Mouse (Mus musculus): ENCODE data around the gene Nfkb1.

The Nfkb1 gene

DNA sequence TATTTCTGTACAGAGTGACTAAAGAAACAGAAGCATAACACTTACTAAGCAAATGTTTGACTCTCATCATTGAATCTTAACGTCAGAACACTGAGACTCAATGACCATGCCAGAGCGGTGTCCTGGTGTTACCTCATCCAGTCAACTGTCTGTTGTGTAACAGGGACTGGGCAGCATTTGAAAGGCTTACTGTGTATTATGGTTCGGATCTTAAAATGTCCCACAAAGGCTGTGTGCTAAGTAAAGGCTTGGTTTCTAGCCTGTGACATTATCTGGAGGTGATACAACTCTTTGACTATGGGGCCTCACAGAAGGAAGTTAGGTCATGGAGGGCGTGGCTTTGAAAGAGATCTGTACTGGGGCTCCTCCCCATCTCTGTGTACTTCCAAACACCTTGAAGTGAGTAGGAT, 104.9 kb downstream of the Nfkb1 start:
- DNase-seq (ENCODE audit: low spot score in 2 of 2) = no peak

DNA sequence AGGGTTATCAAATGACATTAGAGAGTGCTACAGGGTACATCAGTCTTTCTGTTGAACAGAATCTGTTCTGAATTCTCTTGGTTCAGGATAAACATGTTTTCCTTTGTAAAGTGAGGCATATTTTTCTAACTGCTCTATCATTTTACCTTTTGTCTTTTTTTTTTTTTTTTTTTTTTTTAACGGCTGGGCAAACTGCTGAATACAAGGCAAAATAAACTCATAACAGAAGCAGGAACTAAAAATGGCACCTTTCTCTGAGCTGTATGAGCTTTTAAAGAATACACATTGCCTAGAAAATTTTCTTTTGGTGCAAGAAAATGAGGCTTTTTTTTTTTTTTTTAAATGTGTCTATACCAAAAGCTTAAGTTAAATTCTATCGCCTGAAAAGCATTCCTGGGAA, 105.3 kb downstream of the Nfkb1 start:
- no peak for DNase-seq (ENCODE audit: low spot score in 2 of 2)

DNA sequence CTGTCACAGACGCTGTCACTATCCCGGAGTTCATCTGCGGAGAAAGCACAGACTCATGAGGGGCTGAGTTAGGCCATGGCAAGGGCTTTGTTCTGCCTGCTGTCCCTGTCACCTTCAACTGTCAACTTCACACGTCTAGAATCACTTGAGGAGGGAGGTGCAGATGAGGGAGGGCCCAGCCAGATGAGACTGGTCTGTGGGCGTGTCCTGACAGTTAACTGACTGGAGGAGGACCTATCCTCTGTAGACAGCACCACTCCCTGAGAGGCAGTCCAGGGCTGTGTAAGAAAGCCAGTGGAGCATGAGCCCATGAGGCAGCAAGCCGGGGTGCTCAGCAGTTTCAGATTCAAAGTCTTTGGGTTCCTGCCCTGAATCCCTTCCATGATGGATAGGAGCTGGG, 105.9 kb downstream of the Nfkb1 start:
- DNase-seq (ENCODE audit: low spot score in 2 of 2) = no peak

DNA sequence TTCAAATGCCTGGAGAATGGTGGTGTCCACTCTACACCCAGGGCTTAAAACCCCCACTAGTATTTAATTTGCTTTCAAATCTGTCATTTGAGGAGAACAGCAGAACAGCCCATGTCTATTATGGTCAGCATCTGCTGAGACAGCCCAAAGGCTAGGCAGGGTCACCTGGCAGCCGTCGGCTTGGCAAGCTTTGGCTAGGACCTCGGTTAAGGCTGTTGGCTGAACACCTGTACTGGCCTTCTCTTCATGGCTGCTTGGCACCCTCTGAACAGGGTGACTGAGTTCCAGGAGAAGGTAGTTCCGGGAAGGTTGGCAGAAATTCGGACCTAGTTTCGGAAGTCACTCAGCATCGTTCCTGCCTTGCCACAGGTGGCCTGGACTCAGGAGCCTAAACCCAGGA, 109.1 kb downstream of the Nfkb1 start:
- no peak for DNase-seq (ENCODE audit: low spot score in 2 of 2)

DNA sequence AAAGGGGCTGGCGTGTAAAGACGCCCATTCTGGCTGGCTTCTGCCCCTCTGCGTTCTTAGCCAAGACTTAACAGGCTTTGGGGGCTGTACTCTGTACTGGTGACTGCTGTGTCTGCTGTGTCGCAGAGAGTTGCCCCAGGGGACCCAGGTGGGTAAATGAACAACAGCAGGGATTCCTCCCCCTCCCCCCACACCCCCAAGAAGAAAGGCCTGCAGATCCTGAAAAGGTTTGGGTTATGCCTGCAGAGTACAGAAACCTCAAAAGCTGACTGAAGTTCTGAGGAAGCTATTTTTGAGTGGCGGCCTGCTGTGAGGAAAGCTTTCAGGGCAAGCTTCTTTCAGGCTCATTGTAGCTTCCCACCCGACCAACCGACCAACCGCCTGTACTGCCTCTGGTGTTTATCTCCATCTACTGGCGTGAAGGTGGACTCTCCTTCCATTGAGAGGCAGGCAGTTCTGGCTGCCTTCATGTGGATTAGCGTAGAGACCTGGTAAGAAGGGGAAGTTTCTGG, 109.7 kb downstream of the Nfkb1 start:
- no peak for DNase-seq (ENCODE audit: low spot score in 2 of 2)

DNA sequence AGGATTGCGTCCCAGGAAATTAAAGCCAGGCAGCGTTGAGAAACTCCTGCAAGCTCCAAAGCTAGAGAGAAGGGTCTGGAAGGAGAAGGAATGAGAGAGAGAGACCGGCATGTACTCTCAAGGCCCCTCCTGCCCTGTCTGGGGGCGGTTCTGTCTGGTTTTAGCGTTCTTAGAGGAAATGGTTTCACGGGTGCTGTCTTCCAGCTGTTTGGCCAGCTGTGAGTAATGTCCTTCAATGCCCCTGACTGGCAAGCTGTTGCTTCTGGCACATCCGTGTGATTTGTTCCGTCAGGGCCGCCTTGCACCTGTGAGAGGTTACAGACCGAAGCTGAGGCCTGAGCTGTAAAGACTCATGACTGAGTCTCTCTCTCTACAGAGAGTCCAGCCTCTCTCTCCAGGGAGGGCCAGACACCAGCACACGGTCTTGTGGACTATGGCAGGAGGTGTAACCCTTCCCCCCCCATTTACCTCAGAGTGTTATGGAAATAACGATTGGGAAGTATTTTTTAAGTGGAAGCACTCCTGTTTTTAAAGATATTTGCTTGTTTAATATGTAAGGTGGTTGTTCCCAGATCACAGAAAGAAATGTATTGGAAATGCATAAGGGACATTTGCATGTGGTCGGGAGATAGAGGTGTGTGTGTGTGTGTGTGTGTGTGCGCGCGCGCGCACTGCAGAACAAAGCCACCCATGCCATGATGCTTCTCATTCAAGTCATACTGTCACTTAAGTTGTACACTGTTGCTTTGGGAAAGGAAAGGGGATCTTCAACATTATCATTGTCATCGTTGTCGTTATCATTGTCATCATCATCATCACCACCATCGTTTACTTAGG, 110.7 kb downstream of the Nfkb1 start:
- DNase-seq (ENCODE audit: low spot score in 2 of 2) = no peak

DNA sequence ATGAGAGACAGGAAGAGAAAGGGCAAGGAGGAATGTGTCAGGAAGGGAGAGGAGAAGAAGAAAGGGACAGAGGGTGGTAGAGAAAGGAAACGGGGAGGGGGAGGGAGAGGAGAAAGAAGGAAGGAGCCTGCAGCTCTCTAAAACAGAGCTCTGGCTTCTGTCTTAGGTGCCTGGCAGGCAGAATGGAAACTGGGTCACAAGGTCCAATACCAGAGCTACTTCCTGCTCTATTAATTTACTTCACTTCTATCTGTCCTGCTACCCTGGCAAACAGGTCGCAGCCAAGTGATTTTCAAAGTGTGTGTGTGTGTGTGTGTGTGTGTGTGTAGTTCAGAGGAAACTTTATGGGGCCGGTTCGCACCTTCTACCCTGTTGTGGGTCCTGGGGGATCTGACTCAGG, 112.2 kb downstream of the Nfkb1 start:
- no peak for DNase-seq (ENCODE audit: low spot score in 2 of 2)

DNA sequence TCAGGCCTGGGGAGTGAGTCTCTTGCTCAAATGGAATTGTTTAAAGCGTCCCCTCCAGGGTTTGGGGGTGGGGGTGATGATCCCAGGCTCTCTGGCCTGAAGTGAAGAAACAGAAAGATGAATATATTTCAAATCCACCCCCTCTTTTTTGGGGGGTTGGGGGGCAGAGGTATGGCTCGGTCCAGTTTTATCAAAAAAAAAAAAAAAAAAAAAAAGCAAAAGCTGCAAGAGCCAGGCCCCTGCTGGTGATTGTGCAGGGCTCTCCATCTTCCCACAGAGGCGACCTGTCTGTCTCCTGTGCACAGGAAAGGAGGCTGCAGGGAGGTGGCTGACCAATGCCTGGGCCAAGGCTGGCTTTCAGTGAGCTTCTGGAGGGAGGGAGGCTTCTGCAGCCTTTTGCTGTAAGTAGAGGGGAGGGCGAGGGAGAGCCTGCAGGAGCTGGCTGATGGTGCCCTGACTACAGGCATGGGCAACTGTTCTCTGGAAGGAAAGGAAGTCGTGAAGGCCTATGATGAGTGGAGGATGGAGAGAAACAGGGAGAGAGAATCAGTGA, 112.7 kb downstream of the Nfkb1 start:
- DNase-seq (ENCODE audit: low spot score in 2 of 2) = no peak

- no peak for DNase-seq (ENCODE audit: low spot score in 2 of 2)
These were observed 116.2 kb downstream of the Nfkb1 start for GRCm38 (mm10) chr3:135575126-135575525.

DNA sequence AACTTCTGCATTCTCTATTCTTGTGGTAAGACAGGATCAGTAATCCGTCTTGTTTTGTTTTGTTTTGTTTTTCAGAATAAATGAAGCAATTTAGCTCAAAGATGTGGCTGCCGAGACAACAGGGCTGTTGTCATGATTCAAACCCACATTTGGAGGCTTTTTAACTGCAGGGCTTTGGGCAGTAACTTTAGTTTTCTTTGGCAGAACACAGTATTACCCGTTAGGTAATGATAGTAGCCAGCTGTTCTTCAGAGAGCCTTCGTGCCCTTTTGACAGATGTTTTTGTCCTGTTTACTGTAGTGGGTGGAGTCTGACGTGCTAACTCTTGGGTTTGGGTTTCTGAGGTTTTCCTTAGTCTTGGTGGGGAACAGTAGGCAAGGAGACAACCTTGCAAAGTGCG, 118.3 kb downstream of the Nfkb1 start:
- no peak for DNase-seq (ENCODE audit: low spot score in 2 of 2)

GRCm38 (mm10) chr3:135571540-135571939, 119.8 kb downstream of the Nfkb1 start:
- no peak for DNase-seq (ENCODE audit: low spot score in 2 of 2)

DNA sequence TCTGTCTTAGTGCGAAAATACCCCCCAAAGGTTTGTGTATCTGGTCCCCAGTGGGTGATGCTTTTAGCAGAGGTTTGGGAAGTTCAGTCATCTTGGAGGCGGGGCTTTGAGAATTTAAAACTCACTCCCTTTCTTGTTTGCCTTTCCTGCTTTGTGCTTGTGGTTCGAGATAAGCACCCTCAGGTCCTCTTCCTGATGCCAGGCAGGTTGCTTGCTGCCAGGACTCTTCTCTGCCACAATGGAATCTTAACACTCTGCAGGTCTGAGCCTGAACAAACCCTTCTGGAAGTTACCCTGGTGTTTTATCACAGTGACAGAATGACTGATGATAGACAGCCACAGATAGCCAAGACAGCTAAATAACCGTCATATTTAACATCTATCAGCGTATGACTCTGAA, 122.7 kb downstream of the Nfkb1 start:
- no peak for DNase-seq (ENCODE audit: low spot score in 2 of 2)

DNA sequence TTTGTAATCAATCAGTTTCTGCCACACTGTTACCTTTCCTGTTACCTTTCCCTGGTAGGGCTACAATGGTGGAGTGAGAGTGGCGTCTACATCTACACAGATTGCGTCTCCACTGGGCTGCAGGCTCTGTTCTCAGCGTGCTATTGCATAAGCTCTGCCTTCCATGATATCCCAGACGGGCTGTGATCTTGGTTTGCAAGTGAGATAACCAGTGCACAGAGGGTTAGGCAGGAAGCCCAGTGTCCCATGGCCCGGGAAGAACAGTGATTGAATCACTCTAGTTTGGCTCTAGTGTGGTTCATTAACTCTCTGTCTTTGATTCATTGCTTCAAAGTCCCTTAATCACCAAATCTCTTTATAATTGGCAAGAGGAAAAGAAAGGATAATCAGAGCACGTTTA, 123.5 kb downstream of the Nfkb1 start:
- no peak for DNase-seq (ENCODE audit: low spot score in 2 of 2)

DNA sequence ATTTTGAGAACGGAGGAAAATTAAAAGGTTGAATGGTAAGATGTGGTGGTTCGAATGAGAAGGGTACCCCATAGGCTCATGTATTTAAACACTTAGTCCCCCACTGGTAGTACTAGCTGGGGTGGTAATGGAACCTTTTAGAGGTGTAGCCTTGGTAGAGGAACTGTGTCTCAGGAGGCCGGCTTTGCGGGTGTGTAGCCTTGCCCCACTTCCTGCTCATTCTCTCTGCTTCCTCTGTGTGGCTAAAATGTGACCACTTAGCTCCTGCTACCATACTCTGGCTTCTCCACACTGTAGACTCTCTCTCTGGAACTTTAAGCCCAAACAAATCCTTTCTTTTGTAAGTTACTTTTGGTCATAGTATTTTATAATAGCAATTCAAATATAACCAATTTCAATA, 126.0 kb downstream of the Nfkb1 start:
- no peak for DNase-seq (ENCODE audit: low spot score in 2 of 2)

DNA sequence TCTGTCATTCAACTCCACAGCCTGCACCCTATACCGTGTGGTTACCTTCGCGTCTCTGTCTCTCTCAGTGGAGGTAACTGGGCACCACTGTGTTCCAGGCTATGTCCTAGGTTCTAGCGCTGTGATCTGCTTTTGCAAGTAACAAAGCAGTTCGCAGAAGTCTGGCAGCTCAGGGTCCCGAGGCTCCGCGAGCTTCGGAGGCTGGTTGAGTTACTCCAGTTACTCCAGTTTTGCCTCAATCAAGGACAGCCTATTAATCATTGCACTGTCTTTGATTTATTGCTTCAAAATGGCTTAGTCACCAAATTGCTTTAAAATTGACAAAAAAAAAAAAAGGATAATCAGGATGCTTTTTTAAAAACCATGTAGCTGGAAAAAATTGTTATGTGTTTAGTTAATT, 126.6 kb downstream of the Nfkb1 start:
- no peak for DNase-seq (ENCODE audit: low spot score in 2 of 2)

DNA sequence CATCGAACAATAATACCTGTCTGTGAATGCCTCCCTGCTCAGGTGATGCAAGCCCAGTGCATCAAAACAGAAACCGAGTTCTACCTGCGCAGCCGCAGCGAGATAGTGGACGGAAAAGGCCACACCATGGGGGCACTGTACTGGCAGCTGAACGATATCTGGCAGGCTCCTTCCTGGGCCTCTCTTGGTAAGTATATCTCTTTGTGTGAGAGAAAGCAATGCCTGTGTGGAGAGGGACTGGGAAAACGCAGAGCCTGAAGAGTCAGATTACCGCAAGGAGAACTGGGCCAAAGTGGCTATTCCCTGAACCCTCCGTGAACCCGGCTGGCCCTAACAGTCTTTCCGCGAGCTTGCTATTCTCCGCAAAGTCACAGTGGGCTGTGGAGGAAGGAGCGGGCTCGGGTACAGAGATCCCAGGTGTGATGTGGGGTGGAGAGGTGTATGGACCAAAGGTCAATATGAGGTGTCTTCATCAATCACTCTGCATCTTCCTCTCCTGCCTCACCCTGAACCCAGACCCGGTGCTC, 128.1 kb downstream of the Nfkb1 start:
- DNase-seq (ENCODE audit: low spot score in 2 of 2) = no peak

GRCm38 (mm10) chr3:135562036-135562435, 129.3 kb downstream of the Nfkb1 start:
- DNase-seq (ENCODE audit: low spot score in 2 of 2) = no peak

DNA sequence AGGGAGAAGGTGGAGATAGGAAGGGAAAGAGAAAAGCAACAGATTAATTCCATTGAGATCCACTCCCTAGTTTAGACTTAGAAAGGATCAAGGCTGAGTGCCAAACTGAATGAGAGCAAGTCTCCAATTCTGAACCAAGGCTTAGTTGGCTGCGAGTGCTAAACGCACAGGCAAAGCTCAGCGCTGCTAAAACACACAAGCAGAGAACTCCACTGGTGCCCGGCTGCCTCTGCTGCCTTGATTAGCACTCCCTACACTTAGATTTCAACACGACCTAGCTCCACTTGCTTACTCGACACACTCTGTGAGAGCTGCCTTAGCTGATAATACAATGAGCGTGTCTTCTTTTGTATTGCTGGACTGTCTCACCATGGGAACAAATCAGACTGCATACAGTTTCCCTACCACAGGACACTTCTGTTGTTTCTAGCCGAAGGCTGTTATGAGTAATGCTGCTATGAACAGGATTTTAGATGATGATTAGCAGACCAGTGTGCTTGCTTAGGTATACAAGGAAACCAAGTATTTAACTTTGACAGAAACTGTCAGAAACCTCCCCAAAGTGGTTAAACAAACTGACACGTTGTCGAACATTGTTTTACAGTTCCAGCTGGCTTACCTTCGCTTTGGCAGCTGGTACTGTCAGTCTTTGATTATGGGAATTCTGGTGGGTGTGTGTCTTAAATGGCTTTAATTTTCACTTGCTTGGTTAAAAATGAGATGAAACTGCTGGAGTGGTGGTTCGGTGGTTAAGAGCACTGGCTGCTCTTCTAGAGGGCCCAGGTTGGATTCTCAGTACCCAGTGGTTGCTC, 134.3 kb downstream of the Nfkb1 start:
- DNase-seq (ENCODE audit: low spot score in 2 of 2) = peak in 1 of 2 experiments; percentile 8

- peak; percentile 8 to 11 for DNase-seq (ENCODE audit: low spot score in 2 of 2)
These were observed 135.2 kb downstream of the Nfkb1 start for GRCm38 (mm10) chr3:135556052-135556587.

DNA sequence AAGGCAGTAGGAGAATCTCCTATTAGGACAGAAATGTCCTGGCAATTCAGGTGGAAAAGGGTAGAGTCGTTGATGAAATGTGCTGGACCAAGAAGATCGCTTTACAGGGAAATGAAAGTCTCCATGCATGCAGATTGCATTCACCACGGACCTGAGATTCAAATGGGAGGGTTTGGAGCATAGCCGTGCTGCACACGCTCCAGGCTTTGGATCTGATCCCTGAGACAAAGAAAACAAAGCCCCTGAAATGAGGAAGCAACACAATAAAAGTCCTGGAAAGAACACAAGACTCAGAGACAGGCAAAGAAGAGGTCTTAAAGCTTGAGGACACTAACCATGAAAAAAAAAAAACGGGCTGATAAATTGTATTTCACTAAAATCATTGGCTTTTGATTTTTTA, 136.2 kb downstream of the Nfkb1 start:
- DNase-seq (ENCODE audit: low spot score in 2 of 2) = no peak

GRCm38 (mm10) chr3:135552874-135553273, 138.5 kb downstream of the Nfkb1 start:
- DNase-seq (ENCODE audit: low spot score in 2 of 2) = no peak

DNA sequence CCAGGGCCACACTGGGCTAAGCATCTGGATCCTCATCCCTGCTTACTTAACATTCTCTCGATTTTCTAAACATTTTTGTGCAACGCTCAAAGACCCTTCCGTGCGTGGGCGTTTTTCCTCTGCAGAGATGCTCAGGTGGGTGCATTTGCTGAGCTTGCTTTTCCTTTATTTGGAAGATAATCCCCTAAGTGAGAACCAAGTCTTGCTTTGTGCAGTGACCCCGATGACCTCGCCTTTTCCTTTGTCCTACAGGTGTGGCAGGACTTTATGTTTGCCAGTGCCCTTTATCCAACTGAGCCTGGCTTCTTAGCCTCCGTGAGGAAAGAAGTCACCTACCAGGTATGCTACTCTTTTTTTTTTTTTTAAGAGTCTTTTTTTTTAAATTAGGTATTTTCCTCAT, 144.0 kb downstream of the Nfkb1 start:
- no peak for DNase-seq (ENCODE audit: low spot score in 2 of 2)

All from right cerebral cortex, postnatal 36 days (tissue).